Mouse (Mus musculus): ENCODE measurements at regions not wholly inside any gene's neighbourhood (a gene's known extent, or its start where the extent isn't known, plus 50 kb on each side); places are given as distances from the start of the nearest gene placed in this dataset.

DNA sequence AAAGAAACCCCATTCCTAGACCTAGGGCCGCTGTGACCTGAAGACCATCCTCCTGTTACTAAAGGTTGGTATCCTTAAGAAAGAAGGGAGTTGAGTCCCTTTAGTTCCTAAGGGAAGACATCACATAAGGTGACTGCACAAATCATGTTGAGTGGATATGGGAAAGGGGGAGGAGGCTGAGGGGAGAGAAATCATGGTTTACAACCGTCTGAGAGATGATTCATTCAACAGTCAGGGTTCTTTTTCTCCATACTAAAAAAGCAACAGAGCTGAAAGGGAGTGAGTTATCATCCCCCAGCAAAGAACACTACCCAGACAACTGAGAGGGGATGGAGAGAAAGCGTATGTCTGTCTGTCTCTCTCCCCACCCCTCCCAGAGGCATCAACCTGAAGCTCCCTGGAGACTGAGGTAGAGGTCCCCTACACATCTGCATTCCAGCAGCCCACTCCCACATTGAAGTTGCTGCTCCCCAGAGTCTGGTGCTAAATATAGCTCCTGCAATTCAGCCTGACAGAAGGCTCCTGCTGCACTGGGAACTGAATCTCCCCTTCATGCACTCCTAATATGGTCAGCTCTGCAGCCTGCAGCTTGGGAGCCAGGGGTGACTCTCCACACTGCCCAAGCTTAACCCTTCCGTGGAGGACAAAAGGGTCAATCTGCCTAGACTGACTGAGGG lies 123.2 kb downstream of the Dyrk2 start:
- no peak overlapping the region for H3K27ac ChIP-seq (ENCODE audit: insufficient read depth, low read depth, low read length)
- no peaks in the 10 kb centered on the region for H3K36me3 ChIP-seq (ENCODE audit: control insufficient read depth, insufficient read depth, low read length)
- DNase-seq: no peak
- no peak overlapping the region for H3K4me3 ChIP-seq (ENCODE audit: insufficient read depth, low read depth, low read length)
- 50% methylated on average over 4 of the region's 4 CpGs for WGBS
- no peaks in the 10 kb centered on the region for H3K27me3 ChIP-seq (replicated peaks; ENCODE audit: control insufficient read depth, insufficient read depth, low read length)
- H3K4me1 ChIP-seq (ENCODE audit: control insufficient read depth, insufficient read depth, low read length): no peaks in the 10 kb centered on the region
- TF ChIP-seq POLR2A (IDR thresholded peaks at IDR 0.05; ENCODE audit: low read depth, low read length): no peak
- no peak for TF ChIP-seq CTCF (conservative IDR thresholded peaks at IDR 0.05; ENCODE audit: insufficient read depth, insufficient read length, low read depth, low read length)

DNA sequence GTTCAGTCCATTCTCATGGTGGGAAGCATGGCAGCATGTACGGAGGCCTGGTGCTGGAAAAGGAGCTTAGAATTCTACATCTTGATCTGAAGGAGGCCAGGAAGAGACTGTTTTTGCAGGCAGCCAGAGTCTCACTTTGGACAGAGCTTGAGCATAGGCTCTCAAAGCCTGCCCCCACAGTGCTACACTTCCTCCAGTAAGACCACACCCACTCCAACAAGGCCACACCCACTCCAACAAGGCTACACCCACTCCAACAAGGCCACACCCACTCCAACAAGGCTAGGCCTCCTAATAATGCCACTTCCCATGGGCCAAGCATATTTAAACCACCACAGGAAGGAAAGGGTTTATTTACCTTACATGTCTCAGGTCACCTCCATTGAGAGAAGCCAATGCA lies 121.0 kb downstream of the Dyrk2 start:
- TF ChIP-seq POLR2A (IDR thresholded peaks at IDR 0.05; ENCODE audit: low read depth, low read length) (no peak), CTCF (conservative IDR thresholded peaks at IDR 0.05; ENCODE audit: insufficient read depth, insufficient read length, low read depth, low read length) (no peak)
- WGBS: 86% methylated on average over 1 of the region's 1 CpGs
- no peaks in the 10 kb centered on the region for H3K36me3 ChIP-seq (ENCODE audit: control insufficient read depth, insufficient read depth, low read length)
- no peaks in the 10 kb centered on the region for H3K27me3 ChIP-seq (replicated peaks; ENCODE audit: control insufficient read depth, insufficient read depth, low read length)
- H3K4me1 ChIP-seq (ENCODE audit: control insufficient read depth, insufficient read depth, low read length): no peaks in the 10 kb centered on the region
- DNase-seq: no peak
- no peak overlapping the region for H3K4me3 ChIP-seq (ENCODE audit: insufficient read depth, low read depth, low read length)
- no peak overlapping the region for H3K27ac ChIP-seq (ENCODE audit: insufficient read depth, low read depth, low read length)

DNA sequence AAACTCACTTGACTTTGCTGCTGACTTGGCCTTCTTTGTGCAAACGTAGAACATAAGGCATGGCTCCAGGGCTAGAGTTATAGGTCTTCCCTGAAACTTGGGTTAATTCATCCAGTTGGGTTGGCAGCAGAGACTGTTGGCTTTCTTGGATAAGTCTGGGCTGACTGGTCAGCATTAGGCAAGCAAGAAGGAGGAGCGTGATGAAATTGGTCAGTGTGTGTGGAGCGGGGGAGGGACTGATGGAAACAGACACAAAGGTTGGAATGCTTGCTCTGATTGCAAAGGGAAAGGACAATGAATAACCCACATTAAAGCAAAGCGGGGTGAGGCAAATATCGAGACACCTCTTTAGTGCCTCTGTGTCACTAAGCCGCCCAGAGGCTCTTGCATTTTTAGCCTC lies 120.3 kb downstream of the Dyrk2 start:
- Histone ChIP-seq H3K4me1 (ENCODE audit: control insufficient read depth, insufficient read depth, low read length) (no peaks in the 10 kb centered on the region), H3K27ac (ENCODE audit: insufficient read depth, low read depth, low read length) (no peak overlapping the region), H3K36me3 (ENCODE audit: control insufficient read depth, insufficient read depth, low read length) (no peaks in the 10 kb centered on the region), H3K27me3 (replicated peaks; ENCODE audit: control insufficient read depth, insufficient read depth, low read length) (no peaks in the 10 kb centered on the region), H3K4me3 (ENCODE audit: insufficient read depth, low read depth, low read length) (no peak overlapping the region)
- TF ChIP-seq POLR2A (IDR thresholded peaks at IDR 0.05; ENCODE audit: low read depth, low read length): no peak
- no peak for TF ChIP-seq CTCF (conservative IDR thresholded peaks at IDR 0.05; ENCODE audit: insufficient read depth, insufficient read length, low read depth, low read length)
- peak; percentile 54 for DNase-seq
- WGBS: 55% methylated on average over 6 of the region's 6 CpGs

DNA sequence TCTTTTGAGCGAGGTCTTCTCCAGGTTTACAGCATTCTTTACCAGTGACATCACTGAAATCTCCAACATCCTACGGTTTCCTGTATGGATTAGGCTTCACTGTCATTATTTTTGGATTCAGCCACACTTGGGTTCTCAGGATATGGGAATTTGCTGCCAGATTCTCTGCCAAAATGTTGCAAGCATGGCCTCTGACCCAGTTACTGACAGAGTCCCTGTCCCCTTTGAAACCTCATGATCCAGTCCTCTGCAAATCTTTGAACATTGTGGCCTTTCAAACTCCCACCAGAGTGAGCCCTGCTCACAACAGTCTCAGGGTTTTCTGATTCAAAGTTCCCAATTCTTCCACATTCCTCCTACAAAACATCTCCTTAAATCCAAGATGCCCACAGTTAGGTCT lies 118.9 kb downstream of the Dyrk2 start:
- Histone ChIP-seq H3K27ac (ENCODE audit: insufficient read depth, low read depth, low read length) (no peak overlapping the region), H3K36me3 (ENCODE audit: control insufficient read depth, insufficient read depth, low read length) (no peaks in the 10 kb centered on the region), H3K4me1 (ENCODE audit: control insufficient read depth, insufficient read depth, low read length) (no peaks in the 10 kb centered on the region), H3K4me3 (ENCODE audit: insufficient read depth, low read depth, low read length) (no peak overlapping the region), H3K27me3 (replicated peaks; ENCODE audit: control insufficient read depth, insufficient read depth, low read length) (no peaks in the 10 kb centered on the region)
- TF ChIP-seq POLR2A (IDR thresholded peaks at IDR 0.05; ENCODE audit: low read depth, low read length): no peak
- no peak for TF ChIP-seq CTCF (conservative IDR thresholded peaks at IDR 0.05; ENCODE audit: insufficient read depth, insufficient read length, low read depth, low read length)
- 75% methylated on average over 2 of the region's 2 CpGs for WGBS
- peak; percentile 27 for DNase-seq

DNA sequence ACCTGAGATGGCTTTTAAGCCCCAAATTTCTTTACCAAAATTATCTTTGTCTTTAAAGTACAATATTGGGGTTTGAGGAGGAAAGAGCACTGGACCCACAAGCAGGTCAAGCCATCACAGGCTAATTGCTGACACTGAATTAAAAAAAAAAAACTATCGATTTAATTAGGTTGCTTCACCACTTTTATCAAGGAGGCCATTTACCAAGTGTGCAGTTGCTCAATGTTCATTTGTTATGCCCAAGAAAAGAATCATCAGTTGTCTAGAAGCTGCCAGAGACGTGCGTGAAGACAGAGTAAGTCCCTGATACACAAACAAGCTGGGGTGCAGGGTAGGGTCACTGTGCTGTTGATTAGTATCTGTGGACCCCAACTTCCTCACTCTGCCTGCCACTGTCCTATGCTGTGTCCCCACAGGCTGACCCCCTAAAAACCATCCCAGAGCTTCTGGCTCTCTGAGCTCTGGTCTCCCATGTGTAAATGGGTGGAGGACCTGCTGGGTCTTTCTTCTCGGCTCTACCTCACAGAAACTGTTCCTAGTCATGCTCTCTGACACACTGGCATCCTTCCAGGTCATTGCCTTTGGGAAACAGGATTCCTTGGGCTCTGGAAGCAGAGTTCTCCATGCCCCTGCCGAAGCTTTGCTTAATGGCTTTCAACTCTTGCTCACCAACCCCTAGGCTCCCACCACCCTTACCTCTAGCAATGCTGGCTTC lies 116.8 kb downstream of the Dyrk2 start:
- no peak overlapping the region for H3K27ac ChIP-seq (ENCODE audit: insufficient read depth, low read depth, low read length)
- H3K36me3 ChIP-seq (ENCODE audit: control insufficient read depth, insufficient read depth, low read length): no peaks in the 10 kb centered on the region
- no peak for DNase-seq
- 69% methylated on average over 5 of the region's 5 CpGs for WGBS
- TF ChIP-seq POLR2A (IDR thresholded peaks at IDR 0.05; ENCODE audit: low read depth, low read length) (no peak), CTCF (conservative IDR thresholded peaks at IDR 0.05; ENCODE audit: insufficient read depth, insufficient read length, low read depth, low read length) (no peak)
- H3K4me1 ChIP-seq (ENCODE audit: control insufficient read depth, insufficient read depth, low read length): no peaks in the 10 kb centered on the region
- no peaks in the 10 kb centered on the region for H3K27me3 ChIP-seq (replicated peaks; ENCODE audit: control insufficient read depth, insufficient read depth, low read length)
- H3K4me3 ChIP-seq (ENCODE audit: insufficient read depth, low read depth, low read length): no peak overlapping the region

DNA sequence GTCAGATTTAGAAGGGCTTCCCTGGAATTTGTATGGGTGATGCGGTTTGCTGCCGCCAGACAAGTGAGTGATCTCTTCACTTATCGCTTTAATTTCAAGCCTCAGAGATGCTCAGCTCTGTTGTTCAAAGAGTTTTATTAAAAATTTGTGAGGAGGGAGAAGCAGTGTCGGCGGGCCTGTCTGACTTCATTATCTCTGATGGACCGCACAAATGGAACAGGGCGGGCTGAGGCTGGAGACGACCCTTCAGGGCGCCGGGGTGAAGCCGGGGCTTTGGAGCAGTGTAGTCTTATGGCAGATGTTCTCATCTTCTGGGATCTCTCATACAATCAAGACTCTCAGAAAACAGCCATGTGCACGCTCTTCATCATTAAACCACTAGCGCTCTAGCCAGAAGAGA lies 115.2 kb downstream of the Dyrk2 start:
- Histone ChIP-seq H3K27me3 (replicated peaks; ENCODE audit: control insufficient read depth, insufficient read depth, low read length) (no peaks in the 10 kb centered on the region), H3K27ac (ENCODE audit: insufficient read depth, low read depth, low read length) (no peak overlapping the region), H3K4me3 (ENCODE audit: insufficient read depth, low read depth, low read length) (no peak overlapping the region), H3K4me1 (ENCODE audit: control insufficient read depth, insufficient read depth, low read length) (no peaks in the 10 kb centered on the region), H3K36me3 (ENCODE audit: control insufficient read depth, insufficient read depth, low read length) (no peaks in the 10 kb centered on the region)
- no peak for DNase-seq
- 95% methylated on average over 13 of the region's 13 CpGs for WGBS
- TF ChIP-seq POLR2A (IDR thresholded peaks at IDR 0.05; ENCODE audit: low read depth, low read length): no peak
- TF ChIP-seq CTCF (conservative IDR thresholded peaks at IDR 0.05; ENCODE audit: insufficient read depth, insufficient read length, low read depth, low read length): no peak

DNA sequence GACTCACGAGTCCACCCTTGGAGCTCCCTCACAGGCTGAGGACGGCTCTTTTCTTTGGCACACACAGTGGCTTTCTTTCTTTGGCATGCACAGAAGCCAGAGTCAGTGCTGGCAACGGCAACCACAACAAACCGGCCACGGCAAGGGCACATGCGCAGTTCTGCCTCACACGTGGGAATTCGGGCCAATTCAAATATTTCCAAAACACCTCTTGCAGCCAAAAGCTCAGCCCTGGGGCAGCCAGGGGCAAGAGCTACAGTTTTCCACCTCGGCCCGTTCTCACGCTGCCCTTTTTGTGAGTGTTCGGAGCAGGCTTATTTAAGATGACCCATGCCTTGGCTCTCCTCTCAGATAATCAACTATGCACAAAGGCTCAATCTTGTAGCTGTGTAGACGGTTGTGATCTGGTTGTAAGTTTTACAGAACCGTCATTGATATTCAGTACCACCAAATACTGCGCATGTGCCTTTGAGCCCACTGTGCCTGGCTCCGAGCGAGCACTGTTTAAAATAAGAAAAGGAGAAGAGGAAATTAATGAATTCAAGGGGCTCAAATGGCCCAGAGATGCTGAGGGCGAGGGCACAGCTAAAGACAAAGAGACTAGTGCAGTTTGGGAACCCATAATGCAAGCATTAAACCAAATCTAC lies 111.1 kb downstream of the Dyrk2 start:
- H3K4me3 ChIP-seq (ENCODE audit: insufficient read depth, low read depth, low read length): no peak overlapping the region
- DNase-seq: peak; percentile 65
- H3K27ac ChIP-seq (ENCODE audit: insufficient read depth, low read depth, low read length): no peak overlapping the region
- WGBS: 77% methylated on average over 18 of the region's 18 CpGs
- TF ChIP-seq CTCF (conservative IDR thresholded peaks at IDR 0.05; ENCODE audit: insufficient read depth, insufficient read length, low read depth, low read length): no peak
- no peak for TF ChIP-seq POLR2A (IDR thresholded peaks at IDR 0.05; ENCODE audit: low read depth, low read length)
- H3K36me3 ChIP-seq (ENCODE audit: control insufficient read depth, insufficient read depth, low read length): no peaks in the 10 kb centered on the region
- no peaks in the 10 kb centered on the region for H3K27me3 ChIP-seq (replicated peaks; ENCODE audit: control insufficient read depth, insufficient read depth, low read length)
- no peaks in the 10 kb centered on the region for H3K4me1 ChIP-seq (ENCODE audit: control insufficient read depth, insufficient read depth, low read length)
